Mouse (Mus musculus) lung, postnatal 14 days (tissue): ENCODE measurements around the gene Zfp444.

Experiments used
- DNase-seq: peaks from one replicate; pipeline ENCODE4 v3.0.0; 2021

Gene Zfp444

DNA sequence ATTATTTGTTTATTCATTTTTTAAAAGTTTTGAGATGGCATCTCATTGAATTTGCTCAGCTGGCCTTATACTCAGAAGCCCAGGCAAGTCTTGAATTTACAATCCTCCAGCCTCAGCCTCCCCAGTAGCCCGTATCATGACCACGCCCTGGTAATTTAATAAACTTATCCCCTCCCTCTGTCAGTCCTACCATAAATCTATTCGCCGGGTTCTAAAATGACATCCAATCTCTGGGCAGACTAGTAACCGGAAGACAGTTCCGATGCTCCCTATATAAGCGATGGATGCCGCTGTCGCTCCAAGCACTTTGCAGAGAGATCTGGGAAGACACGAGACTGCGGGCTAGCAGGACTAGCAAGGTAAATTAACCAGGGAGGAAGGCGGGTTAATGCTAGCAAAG, 50.0 kb downstream of the Zfp444 start, which contains the start of gene Zscan5b:
Gene Zscan5b, plus strand, starts transcription at position 301 of the 400 bp plus-strand sequence.
- no peak for DNase-seq

DNA sequence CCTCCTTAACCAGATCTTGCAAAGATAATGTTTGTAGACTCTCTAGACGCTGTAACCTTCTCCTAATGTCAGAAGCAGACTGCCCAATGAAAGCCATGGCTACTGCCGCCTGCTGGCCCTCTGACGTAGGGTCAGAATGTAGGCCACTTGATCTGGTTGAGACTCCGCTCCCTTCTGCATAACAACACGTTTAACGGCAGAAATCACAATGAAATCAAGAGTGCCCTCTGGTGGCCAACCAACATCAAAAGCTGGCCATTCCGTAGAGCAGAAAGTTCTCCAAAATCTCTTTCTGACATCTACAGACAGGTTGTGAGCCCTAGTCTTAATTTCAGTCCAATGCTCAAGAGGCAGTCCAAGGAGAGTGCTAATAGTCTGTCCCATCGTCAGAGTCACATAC, 56.5 kb downstream of the Zfp444 start:
- peak; percentile 12 for DNase-seq

DNA sequence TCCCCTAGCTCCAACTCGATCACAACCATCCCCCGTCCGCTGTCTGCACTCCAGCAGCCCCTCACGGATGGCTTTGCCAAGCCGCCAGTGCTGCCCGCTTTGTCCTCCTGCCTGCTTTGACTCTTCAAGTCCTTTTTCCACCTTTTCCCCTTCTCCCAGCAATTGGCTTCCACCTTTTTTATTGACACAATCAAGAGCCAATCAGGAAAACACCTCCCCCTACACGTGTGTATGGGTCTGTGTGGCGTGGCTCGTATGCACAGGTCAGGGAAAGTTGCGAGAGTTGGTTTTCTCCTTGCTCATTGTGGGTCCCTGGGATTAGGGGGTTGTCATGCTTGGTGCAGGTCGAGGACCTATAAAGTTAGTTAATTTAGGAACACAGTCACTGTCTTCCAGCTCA, 67.8 kb downstream of the Zfp444 start:
- DNase-seq = no peak

DNA sequence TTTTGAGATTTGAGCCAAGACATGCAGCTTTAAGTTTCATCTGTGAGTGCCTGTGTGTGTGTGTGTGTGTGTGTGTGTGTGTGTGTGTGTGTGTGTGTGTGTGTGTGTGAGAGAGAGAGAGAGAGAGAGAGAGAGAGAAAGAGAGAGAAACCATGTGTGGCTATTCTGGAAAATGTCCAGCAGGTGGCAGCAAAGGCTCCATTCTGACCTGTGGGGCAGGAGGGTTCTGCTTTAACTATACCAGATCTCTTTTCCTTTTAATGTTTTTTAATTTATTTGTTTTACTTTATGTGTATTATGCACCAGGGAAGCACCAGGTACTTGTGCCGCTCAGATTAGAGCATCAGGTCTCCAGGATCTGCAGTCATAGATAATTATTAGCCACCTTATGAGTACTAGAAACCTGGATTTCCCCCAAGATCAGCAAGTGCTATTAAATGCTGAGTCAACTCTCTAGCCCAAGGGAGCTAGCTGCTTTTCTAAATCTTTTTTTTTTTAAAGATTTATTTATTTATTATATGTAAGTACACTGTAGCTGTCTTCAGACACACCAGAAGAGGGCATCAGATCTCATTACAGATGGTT, 68.9 kb downstream of the Zfp444 start:
- DNase-seq = peak; percentile 63
